Mouse (Mus musculus): ENCODE results near the gene Pde4b.

DNA sequence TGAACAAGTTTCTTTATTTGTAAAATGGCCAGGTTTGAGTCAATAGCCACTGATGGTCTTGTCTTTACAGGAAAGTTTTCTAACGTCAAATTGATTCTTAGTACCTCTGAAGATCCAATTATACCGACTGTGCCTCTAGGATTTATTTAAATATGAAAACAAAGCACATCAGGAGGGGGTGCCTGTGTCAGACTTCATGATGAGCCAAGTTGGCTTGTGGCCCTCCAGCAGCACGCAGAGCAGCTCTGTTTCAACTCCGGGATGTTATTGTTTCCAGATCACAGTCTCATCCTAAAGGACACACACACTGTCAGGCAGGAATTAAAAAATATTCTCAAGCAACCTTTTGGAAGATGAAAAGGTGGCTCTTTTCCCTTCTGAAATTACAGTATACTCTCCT is 326.5 kb downstream of the Pde4b start:
- TF ChIP-seq CTCF (IDR thresholded peaks at IDR 0.05; ENCODE audit: low read depth, low read length): no peak
- TF ChIP-seq GATA1 (IDR thresholded peaks at IDR 0.05; ENCODE audit: borderline replicate concordance, low read length): no peak
- no peak for TF ChIP-seq POLR2AphosphoS5 (IDR thresholded peaks at IDR 0.05; ENCODE audit: insufficient replicate concordance, low read depth, low read length)
- TF ChIP-seq TAL1 (conservative IDR thresholded peaks at IDR 0.05; ENCODE audit: low read depth, low read length): no peak
- no peak for TF ChIP-seq GATA2 (IDR thresholded peaks at IDR 0.05; ENCODE audit: borderline replicate concordance, low read depth, low read length)
